Mouse (Mus musculus) kidney, adult 2 months (tissue): ENCODE measurements around the gene Gfi1b.

Experiments
- CTCF ChIP-seq: fragments of 200-500 bp; conservative IDR thresholded peaks from 2 replicates; pipeline ENCODE4 v1.5.1; 2011; ENCODE audit warnings: low read depth, mild to moderate bottlenecking, control low read depth, low read length, moderate library complexity, mixed read lengths; ENCODE audit not compliant: insufficient read depth, insufficient read length
- POLR2A ChIP-seq: fragments of 200-500 bp; IDR thresholded peaks from one replicate; pipeline ENCODE4 v1.6.1; 2011; ENCODE audit warnings: low read depth, low read length, control low read depth

GRCm38 (mm10) chr2:28639794-28640193, 18.0 kb upstream of the Gfi1b start:
- no peak for TF ChIP-seq POLR2A
- TF ChIP-seq CTCF, result peak; percentile 37; the same call in 1 of the 2 replicates
